Mouse (Mus musculus) lung, adult 2 months (tissue): ENCODE measurements around the gene Msmo1. TPM values are rescaled to one million over a fixed set of nuclear protein-coding genes. Genes with fewer than 3 reads are reported as not detected.

ENCODE experiments used
- DNase-seq: peaks from one replicate; pipeline ENCODE4 v3.0.0; 2022
- H3K4me1 ChIP-seq: fragments of 200-500 bp; 2 replicates; pipeline ENCODE4 v1.6.1; 2011; ENCODE audit warnings: low read length; ENCODE audit not compliant: control insufficient read depth, insufficient read depth
- H3K4me3 ChIP-seq: fragments of 200-500 bp; replicated peaks from 2 replicates; pipeline ENCODE3; 2011; ENCODE audit warnings: low read depth, mild to moderate bottlenecking, control low read depth, low read length; ENCODE audit errors: extremely low read depth
- CTCF ChIP-seq: fragments of 200-500 bp; IDR thresholded peaks from 2 replicates; pipeline ENCODE4 v1.5.1; 2011; ENCODE audit warnings: mild to moderate bottlenecking, low read length, control low read depth; ENCODE audit not compliant: insufficient read depth
- POLR2A ChIP-seq: fragments of 200-500 bp; IDR thresholded peaks from 2 replicates; pipeline ENCODE4 v1.6.1; 2011; ENCODE audit warnings: low read depth, mild to moderate bottlenecking, control low read depth, low read length, borderline replicate concordance; ENCODE audit errors: extremely low read depth
- WGBS: fragments of 180-500 bp; shearing (Covaris S2); methylation state at CpG from one replicate; pipeline ENCODE4 v1.1.7; 2018; 5-methylcytosine and 5-hydroxymethylcytosine counted together
- polyA plus RNA-seq: library from polyadenylated mRNA; depleted of rRNA; stranded (reverse); fragments of >200 nt; gene quantifications from 2 replicates; pipeline ENCODE4 v1.2.3, GENCODE M21; 2012; rRNA removed

Gene Msmo1
- polyA plus RNA-seq, 1 experiment: 32.2 TPM

DNA sequence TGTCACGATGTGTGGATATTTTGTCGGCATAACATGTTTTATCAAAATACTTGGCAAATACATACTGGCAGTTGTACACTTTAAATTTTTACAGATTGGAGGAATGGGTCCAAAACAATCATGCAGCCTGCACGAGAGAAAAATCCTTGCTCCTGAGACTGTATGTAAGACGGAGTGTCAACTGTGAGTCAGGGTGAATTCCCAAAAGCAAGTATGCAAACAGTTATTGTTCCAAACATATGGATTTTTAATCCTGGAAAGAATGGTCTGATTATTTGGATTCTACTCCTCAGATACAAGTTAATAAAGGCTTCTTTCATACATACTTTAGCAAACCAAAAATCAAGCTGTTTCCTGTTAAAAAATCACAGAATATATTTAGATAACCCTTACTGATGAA is 44.9 kb downstream of the Msmo1 start:
- TF ChIP-seq CTCF (no peak), POLR2A (no peak)
- DNase-seq: no peak
- Histone ChIP-seq H3K4me3 (no peak overlapping the region), H3K4me1 (no peaks in the 10 kb centered on the region)
- WGBS: 65% methylated on average over 4 of the region's 4 CpGs

DNA sequence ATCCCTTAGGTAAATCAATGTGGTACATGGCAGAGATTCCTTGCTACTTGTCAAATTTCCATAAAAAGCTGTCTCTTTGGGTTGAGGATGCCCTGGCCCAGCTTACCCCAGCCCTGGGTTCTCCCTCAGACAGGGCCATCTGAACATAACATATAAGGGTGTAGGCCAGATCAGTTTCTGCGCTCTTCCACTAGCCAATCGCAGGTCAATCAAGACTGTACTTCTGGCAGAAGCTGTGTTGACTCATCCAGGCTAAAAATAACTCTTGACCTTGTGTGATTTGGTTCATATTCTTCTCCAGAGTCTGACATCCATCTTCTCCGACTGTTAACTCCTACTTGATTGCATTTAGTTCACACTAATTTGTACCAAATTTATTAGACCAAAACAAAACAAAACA is 45.4 kb downstream of the Msmo1 start:
- no peak for DNase-seq
- 54% methylated on average over 3 of the region's 3 CpGs for WGBS
- no peak for TF ChIP-seq POLR2A

GRCm38 (mm10) chr8:64682501-64682900 is 51.1 kb downstream of the Msmo1 start:
- no peak for DNase-seq
- no peak overlapping the region for H3K4me3 ChIP-seq
- TF ChIP-seq POLR2A (no peak), CTCF (no peak)
- WGBS: 72% methylated on average over 3 of the region's 3 CpGs
- no peaks in the 10 kb centered on the region for H3K4me1 ChIP-seq

More for the DNA sequence above, 45.4 kb downstream of the Msmo1 start:
- Histone ChIP-seq H3K4me3 (no peak overlapping the region), H3K4me1 (no peaks in the 10 kb centered on the region)

- H3K4me3 ChIP-seq: no peak overlapping the region
- 74% methylated on average over 2 of the region's 2 CpGs for WGBS
- no peak for TF ChIP-seq CTCF
- TF ChIP-seq POLR2A: no peak
- no peak for DNase-seq
- H3K4me1 ChIP-seq: no peaks in the 10 kb centered on the region
These were observed 57.2 kb downstream of the Msmo1 start for GRCm38 (mm10) chr8:64676381-64676780.

GRCm38 (mm10) chr8:64674951-64675585 is 58.5 kb downstream of the Msmo1 start:
- no peak for DNase-seq
- WGBS: 39% methylated on average over 8 of the region's 8 CpGs
- H3K4me3 ChIP-seq: no peak overlapping the region
- H3K4me1 ChIP-seq: no peaks in the 10 kb centered on the region
- no peak for TF ChIP-seq POLR2A
- TF ChIP-seq CTCF: no peak

DNA sequence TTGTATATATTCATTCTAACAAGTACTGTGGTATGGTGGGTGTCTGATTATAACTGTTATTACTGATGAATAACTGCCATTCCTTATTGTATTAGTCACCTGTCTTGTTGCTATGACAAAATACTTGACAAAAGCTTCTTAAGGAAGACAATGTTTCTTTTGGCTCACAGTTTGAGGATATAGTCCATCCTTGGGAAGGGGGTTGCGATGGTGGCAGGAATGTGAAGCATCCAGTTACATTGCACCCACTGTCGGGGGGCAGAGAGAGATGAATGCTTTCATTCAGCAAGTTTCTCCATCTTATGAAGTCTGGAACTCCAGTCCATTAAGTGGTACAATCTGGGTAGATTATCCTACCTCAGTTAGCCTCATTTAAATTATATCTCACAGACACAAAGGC is 60.7 kb downstream of the Msmo1 start:
- H3K4me1 ChIP-seq: no peaks in the 10 kb centered on the region
- H3K4me3 ChIP-seq: no peak overlapping the region
- DNase-seq: no peak
- TF ChIP-seq POLR2A: no peak
- TF ChIP-seq CTCF: no peak
- 62% methylated on average over 2 of the region's 2 CpGs for WGBS

GRCm38 (mm10) chr8:64671937-64672336 is 61.7 kb downstream of the Msmo1 start:
- no peak for TF ChIP-seq POLR2A
- no peak for TF ChIP-seq CTCF
- H3K4me3 ChIP-seq: no peak overlapping the region
- WGBS: 4% methylated on average over 1 of the region's 1 CpGs
- no peaks in the 10 kb centered on the region for H3K4me1 ChIP-seq
- DNase-seq: no peak

Other genes starting within 250 kb of the Msmo1 start
- 28.8 and 29.7 TPM in 2 replicates for gene Cpe, start 40.7 kb downstream of the Msmo1 start, polyA plus RNA-seq
- 11.7 and 13.7 TPM in 2 replicates for gene Klhl2, start 116.2 kb upstream of the Msmo1 start, polyA plus RNA-seq
- gene Tmem192, start 213.4 kb upstream of the Msmo1 start, polyA plus RNA-seq: 31.7 and 45.1 TPM in 2 replicates